Mouse (Mus musculus) MEL (cell line): Measurements from ENCODE around the gene Slit1. TPM values are rescaled to one million over a fixed set of nuclear protein-coding genes. Genes with fewer than 3 reads are reported as not detected.

ENCODE experiments used
- DNase-seq: peaks from one replicate; pipeline ENCODE4 v3.0.0; 2011; ENCODE audit warnings: low read depth, low spot score
- H3K27ac ChIP-seq: 2 replicates; pipeline ENCODE4 v1.5.1; 2012; ENCODE audit warnings: low read depth, mild to moderate bottlenecking, control low read depth, low read length, moderate library complexity; ENCODE audit not compliant: control insufficient read depth
- H3K27me3 ChIP-seq, 2 experiments: fragments of 150-350 bp in 1 of 2; sonication (generic) in 1 of 2; 2 replicates each; pipeline ENCODE4 v1.6.1; 2012; ENCODE audit warnings: low read length in 2 of 2, mild to moderate bottlenecking in 2 of 2, improper control_type of control experiment in 1 of 2, moderate library complexity in 1 of 2; ENCODE audit not compliant: insufficient read depth in 2 of 2, control insufficient read depth in 1 of 2
- H3K36me3 ChIP-seq, 2 experiments: 2 replicates each; pipeline ENCODE4 v1.6.1; 2012 to 2014; ENCODE audit warnings: low read length in 2 of 2, improper control_type of control experiment in 1 of 2, inconsistent platforms in 1 of 2, mild to moderate bottlenecking in 1 of 2; ENCODE audit not compliant: insufficient read depth in 2 of 2, control insufficient read depth in 1 of 2
- H3K4me1 ChIP-seq, 2 experiments: fragments of 150-350 bp in 1 of 2; sonication (generic) in 1 of 2; 2 replicates each; pipeline ENCODE4 v1.6.1; 2012; ENCODE audit warnings: low read length in 2 of 2, improper control_type of control experiment in 1 of 2, mild to moderate bottlenecking in 1 of 2; ENCODE audit not compliant: insufficient read depth in 2 of 2, control insufficient read depth in 1 of 2
- H3K4me3 ChIP-seq, 2 experiments: fragments of 150-350 bp in 1 of 2; sonication (generic) in 1 of 2; 2 replicates each; pipeline ENCODE4 v1.5.1; 2012; ENCODE audit warnings: low read depth in 2 of 2, low read length in 2 of 2, mild to moderate bottlenecking in 2 of 2, moderate library complexity in 2 of 2, control low read depth in 1 of 2, improper control_type of control experiment in 1 of 2; ENCODE audit not compliant: control insufficient read depth in 1 of 2, insufficient read depth in 1 of 2
- H3K79me2 ChIP-seq: 2 replicates; pipeline ENCODE4 v1.6.1; 2012; ENCODE audit warnings: mild to moderate bottlenecking, low read length, moderate library complexity; ENCODE audit not compliant: control insufficient read depth, poor library complexity, insufficient read depth
- H3K9ac ChIP-seq: 2 replicates; pipeline ENCODE4 v1.6.1; 2012; ENCODE audit warnings: low read depth, mild to moderate bottlenecking, control low read depth, low read length, moderate library complexity; ENCODE audit not compliant: control insufficient read depth, poor library complexity, severe bottlenecking
- H3K9me3 ChIP-seq: fragments of 150-350 bp; sonication (generic); replicated peaks from 2 replicates; pipeline ENCODE4 v1.6.1; 2012; ENCODE audit warnings: mild to moderate bottlenecking, low read length, improper control_type of control experiment, moderate library complexity; ENCODE audit not compliant: insufficient read depth
- CHD2 ChIP-seq: IDR thresholded peaks from 2 replicates; pipeline ENCODE4 v1.6.1; 2011; ENCODE audit warnings: low read length, improper control_type of control experiment
- CTCF ChIP-seq, 3 experiments: IDR thresholded peaks in 2 of 3; conservative IDR thresholded peaks in 1 of 3; 2 replicates each; pipeline ENCODE4 v1.5.1; 2011 to 2012; ENCODE audit warnings: low read length in 3 of 3, low read depth in 2 of 3, mild to moderate bottlenecking in 2 of 3, improper control_type of control experiment in 1 of 3, inconsistent platforms in 1 of 3, mixed read lengths in 1 of 3, moderate library complexity in 1 of 3; ENCODE audit not compliant: control insufficient read depth in 1 of 3, insufficient read depth in 1 of 3, poor library complexity in 1 of 3, severe bottlenecking in 1 of 3
- GABPA ChIP-seq: IDR thresholded peaks from 2 replicates; pipeline ENCODE4 v1.6.1; 2012; ENCODE audit warnings: low read depth, mild to moderate bottlenecking, inconsistent platforms, low read length, improper control_type of control experiment, moderate library complexity
- HCFC1 ChIP-seq: IDR thresholded peaks from 2 replicates; pipeline ENCODE4 v1.6.1; 2012; ENCODE audit warnings: low read depth, mild to moderate bottlenecking, inconsistent platforms, low read length, improper control_type of control experiment, moderate library complexity
- JUND ChIP-seq: IDR thresholded peaks from 2 replicates; pipeline ENCODE4 v1.6.1; 2011; ENCODE audit warnings: low read depth, mild to moderate bottlenecking, improper control_type of control experiment, low read length
- MAZ ChIP-seq: IDR thresholded peaks from 2 replicates; pipeline ENCODE4 v1.6.1; 2012; ENCODE audit warnings: low read depth, mild to moderate bottlenecking, inconsistent platforms, low read length, improper control_type of control experiment
- MEF2A ChIP-seq: IDR thresholded peaks from 2 replicates; pipeline ENCODE4 v1.6.1; 2014; ENCODE audit warnings: low read depth, mild to moderate bottlenecking, inconsistent platforms, low read length, improper control_type of control experiment; ENCODE audit not compliant: poor library complexity, insufficient replicate concordance, severe bottlenecking; ENCODE audit errors: extremely low read depth
- MXI1 ChIP-seq: IDR thresholded peaks from 2 replicates; pipeline ENCODE4 v1.6.1; 2011; ENCODE audit warnings: mild to moderate bottlenecking, low read depth, low read length, improper control_type of control experiment
- MYC ChIP-seq: IDR thresholded peaks from 2 replicates; pipeline ENCODE4 v1.6.1; 2011; ENCODE audit warnings: low read depth, mild to moderate bottlenecking, low read length, improper control_type of control experiment, moderate library complexity
- NRF1 ChIP-seq: IDR thresholded peaks from 2 replicates; pipeline ENCODE4 v1.6.1; 2014; ENCODE audit warnings: low read depth, mild to moderate bottlenecking, inconsistent platforms, low read length, improper control_type of control experiment, moderate library complexity; ENCODE audit not compliant: poor library complexity, insufficient read depth, severe bottlenecking
- RAD21 ChIP-seq: IDR thresholded peaks from 2 replicates; pipeline ENCODE4 v1.6.1; 2011; ENCODE audit warnings: mild to moderate bottlenecking, low read depth, low read length, improper control_type of control experiment
- SIN3A ChIP-seq: IDR thresholded peaks from 2 replicates; pipeline ENCODE4 v1.6.1; 2012; ENCODE audit warnings: low read length, improper control_type of control experiment, inconsistent platforms
- SMC3 ChIP-seq: IDR thresholded peaks from 2 replicates; pipeline ENCODE4 v1.6.1; 2011; ENCODE audit warnings: low read depth, low read length, improper control_type of control experiment
- TCF12 ChIP-seq: IDR thresholded peaks from 2 replicates; pipeline ENCODE4 v1.6.1; 2014; ENCODE audit warnings: low read depth, mild to moderate bottlenecking, inconsistent platforms, low read length, improper control_type of control experiment, moderate library complexity
- ZC3H11A ChIP-seq: IDR thresholded peaks from 2 replicates; pipeline ENCODE4 v1.6.1; 2012; ENCODE audit warnings: low read depth, mild to moderate bottlenecking, inconsistent platforms, low read length, improper control_type of control experiment
- ZNF384 ChIP-seq: IDR thresholded peaks from 2 replicates; pipeline ENCODE4 v1.6.1; 2012; ENCODE audit warnings: low read depth, mild to moderate bottlenecking, inconsistent platforms, low read length, improper control_type of control experiment
- polyA plus RNA-seq, 2 experiments: library from polyadenylated mRNA; stranded (reverse) in 1 of 2; unstranded in 1 of 2; fragments of >175 nt in 1 of 2; fragments of >200 nt in 1 of 2; gene quantifications; 2 replicates each; pipeline versions ENCODE4 v1.2.1 to v1.2.4; 2012; ENCODE audit warnings: low replicate concordance in 2 of 2, low read depth in 1 of 2; ENCODE audit not compliant: insufficient read length in 2 of 2, insufficient read depth in 1 of 2, missing spikeins in 1 of 2
- total RNA-seq: library from RNA; depleted of rRNA; stranded (reverse); fragments of 300-350 nt; gene quantifications from 2 replicates; pipeline ENCODE4 v1.2.3, GENCODE M21; 2012

Slit1 gene
- total and polyA plus RNA-seq, 3 experiments: 0.04 TPM; not detected in 1

GRCm38 (mm10) chr19:41697111-41697806 is 46.2 kb downstream of the Slit1 start:
- DNase-seq: no peak
- no peak overlapping the region for H3K9ac ChIP-seq
- TF ChIP-seq CHD2 (no peak), ZNF384 (no peak), SIN3A (no peak), JUND (no peak), MAZ (no peak), ZC3H11A (no peak)

GRCm38 (mm10) chr19:41696443-41696842 is 47.0 kb downstream of the Slit1 start:
- peak; percentile 37 for DNase-seq
- H3K27me3 ChIP-seq: peaks cover 3 to 5% of the 10 kb centered on the region in 2 experiments; a peak in 3 of 4 replicates
- TF ChIP-seq TCF12 (no peak), NRF1 (no peak), GABPA (no peak), SMC3 (no peak), CTCF (IDR thresholded peaks at IDR 0.05 in 2 of 3, conservative IDR thresholded peaks at IDR 0.05 in 1 of 3; ENCODE audit: control insufficient read depth in 1 of 3, insufficient read depth in 1 of 3, low read depth in 2 of 3, low read length in 3 of 3, poor library complexity in 1 of 3, severe bottlenecking in 1 of 3) (no peak), RAD21 (no peak), ZC3H11A (no peak), HCFC1 (no peak), MXI1 (no peak), MYC (no peak), MEF2A (no peak)

More at GRCm38 (mm10) chr19:41697111-41697806, 46.2 kb downstream of the Slit1 start:
- H3K9me3 ChIP-seq: no peaks in the 10 kb centered on the region
- H3K27me3 ChIP-seq: peaks cover 3% of the 10 kb centered on the region in 2 experiments; a peak in 3 of 4 replicates
- H3K27ac ChIP-seq: no peak overlapping the region
- H3K79me2 ChIP-seq: no peaks in the 10 kb centered on the region
- H3K4me3 ChIP-seq: no peak overlapping the region
- no peaks in the 10 kb centered on the region; a peak in 1 of 4 replicates for H3K36me3 ChIP-seq
- H3K4me1 ChIP-seq: peaks cover 0 to 6% of the 10 kb centered on the region in 2 experiments; a peak in 2 of 4 replicates

More at GRCm38 (mm10) chr19:41696443-41696842, 47.0 kb downstream of the Slit1 start:
- Histone ChIP-seq H3K27ac (no peak overlapping the region), H3K36me3 (no peaks in the 10 kb centered on the region; a peak in 1 of 4 replicates), H3K4me3 (no peak overlapping the region), H3K79me2 (no peaks in the 10 kb centered on the region), H3K4me1 (peaks cover 0 to 6% of the 10 kb centered on the region in 2 experiments; a peak in 2 of 4 replicates), H3K9me3 (no peaks in the 10 kb centered on the region), H3K9ac (no peak overlapping the region)
